Mouse (Mus musculus) midbrain, postnatal 0 days (tissue): ENCODE measurements around the gene Rab31. TPM values are rescaled to one million over a fixed set of nuclear protein-coding genes. Genes with fewer than 3 reads are reported as not detected.
A peak's percentile ranks its signal among the peaks of the same experiment; 100 is the strongest.

ENCODE experiments used
- ATAC-seq: fragments of 200-750 bp; cut with Nextera tagmentation; 2 replicates; pipeline ENCODE4 v1.8.0; 2017; ENCODE audit warnings: moderate number of reproducible peaks, mild to moderate bottlenecking, moderate TSS enrichment, moderate library complexity; ENCODE audit not compliant: low FRiP score
- DNase-seq: peaks from one replicate; pipeline ENCODE4 v3.0.0-alpha.2; 2015; ENCODE audit warnings: low spot score
- H3K27ac ChIP-seq: fragments of 300-500 bp; sonication (generic); 2 replicates; pipeline ENCODE4 v1.5.1; 2014; ENCODE audit warnings: low read depth, mild to moderate bottlenecking, low read length, mixed read lengths
- H3K27me3 ChIP-seq: fragments of 300-500 bp; sonication (generic); 2 replicates; pipeline ENCODE4 v1.6.1; 2014; ENCODE audit warnings: low read length, control low read depth, mixed read lengths; ENCODE audit not compliant: insufficient read depth
- H3K36me3 ChIP-seq: fragments of 300-500 bp; sonication (generic); 2 replicates; pipeline ENCODE4 v1.6.1; 2014; ENCODE audit warnings: low read length, control low read depth, mixed read lengths; ENCODE audit not compliant: insufficient read depth
- H3K4me1 ChIP-seq: fragments of 300-500 bp; sonication (generic); 2 replicates; pipeline ENCODE4 v1.6.1; 2014; ENCODE audit warnings: mild to moderate bottlenecking, control low read depth, antibody characterized with exemption, low read length, mixed read lengths; ENCODE audit not compliant: insufficient read depth
- H3K4me2 ChIP-seq: fragments of 300-500 bp; sonication (generic); 2 replicates; pipeline ENCODE4 v1.6.1; 2014; ENCODE audit warnings: low read depth, mild to moderate bottlenecking, low read length, mixed read lengths; ENCODE audit not compliant: poor library complexity, severe bottlenecking
- H3K4me3 ChIP-seq: fragments of 300-500 bp; sonication (generic); 2 replicates; pipeline ENCODE4 v1.5.1; 2014; ENCODE audit warnings: low read depth, mild to moderate bottlenecking, low read length, moderate library complexity
- H3K9ac ChIP-seq: fragments of 300-500 bp; sonication (generic); replicated peaks from 2 replicates; pipeline ENCODE4 v1.6.1; 2014; ENCODE audit warnings: mild to moderate bottlenecking, low read length, moderate library complexity, mixed read lengths; ENCODE audit not compliant: poor library complexity, severe bottlenecking
- H3K9me3 ChIP-seq: fragments of 300-500 bp; sonication (generic); 2 replicates; pipeline ENCODE4 v1.6.1; 2016; ENCODE audit warnings: low read length, control low read depth
- CTCF ChIP-seq: IDR thresholded peaks from 2 replicates; pipeline ENCODE4 v1.5.1; 2016; ENCODE audit warnings: antibody characterized with exemption, mild to moderate bottlenecking
- WGBS: fragments of 180-500 bp; shearing (Covaris S2); extraction: QIAGEN DNeasy Blood & Tissue Kit; methylation state at CpG from one replicate; pipeline ENCODE4 v1.1.7; 2014; 5-methylcytosine and 5-hydroxymethylcytosine counted together
- polyA plus RNA-seq: library from polyadenylated mRNA; unstranded; fragments of >200 nt; fragmentation: Nextera tagmentation; extraction: Ambion mirVana; gene quantifications from 2 replicates; pipeline ENCODE4 v1.2.1, GENCODE M21; 2015
- total RNA-seq: library from RNA; depleted of rRNA; stranded (reverse); fragments of >200 nt; gene quantifications from 2 replicates; pipeline ENCODE4 v1.2.3, GENCODE M21; 2014

Gene Rab31
- total and polyA plus RNA-seq, 2 experiments from 2014 or later, result 67.6 to 88.1 TPM

DNA sequence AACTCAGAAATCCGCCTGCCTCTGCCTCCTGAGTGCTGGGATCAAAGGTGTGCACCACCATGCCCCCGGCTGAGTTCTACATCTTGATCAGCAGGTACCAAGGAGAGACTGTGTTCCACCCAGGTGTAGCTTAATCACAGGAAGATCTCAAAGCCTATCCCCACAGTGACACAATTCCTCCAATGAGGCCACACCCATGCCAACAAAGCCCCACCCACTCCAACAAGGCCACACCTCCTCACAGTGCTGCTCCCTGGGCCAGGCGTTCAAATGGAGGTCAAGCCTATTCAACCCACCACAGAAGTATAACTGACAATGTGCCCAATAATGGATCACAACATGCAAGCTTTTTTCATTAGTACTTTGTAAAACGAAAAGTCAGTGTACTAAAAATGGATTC, 4.9 kb upstream of the Rab31 start:
- H3K4me2 ChIP-seq, result no peak overlapping the region
- no peak for ATAC-seq

DNA sequence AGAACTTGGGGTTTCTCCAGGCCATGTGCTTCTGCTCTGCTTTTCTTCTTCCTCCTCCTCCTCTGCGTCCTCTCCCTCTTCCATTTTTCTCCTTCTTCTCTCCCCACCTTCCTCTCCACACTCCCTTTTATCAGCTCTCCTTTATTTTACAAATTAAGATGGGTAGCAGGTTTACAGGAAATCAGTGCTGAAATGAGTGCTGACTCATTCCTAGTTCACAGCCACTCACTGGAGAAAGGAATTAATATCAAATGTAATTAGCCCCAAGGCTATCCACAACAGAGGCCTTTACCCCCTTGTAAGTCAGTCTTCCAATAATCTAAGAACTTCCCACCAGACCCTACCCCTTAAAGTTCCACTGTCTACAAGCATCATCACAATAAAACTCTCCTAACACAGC, 3.7 kb upstream of the Rab31 start:
- no peak overlapping the region for H3K27ac ChIP-seq
- ATAC-seq, result no peak
- no peak for DNase-seq
- no peaks in the 10 kb centered on the region for H3K36me3 ChIP-seq
- TF ChIP-seq CTCF, result no peak
- peaks cover 3% of the 10 kb centered on the region; the same call in 1 of the 2 replicates for H3K4me1 ChIP-seq
- no peaks in the 10 kb centered on the region for H3K9me3 ChIP-seq
- H3K9ac ChIP-seq, result no peak overlapping the region
- no peak overlapping the region for H3K4me3 ChIP-seq
- no peak overlapping the region for H3K4me2 ChIP-seq
- H3K27me3 ChIP-seq, result no peaks in the 10 kb centered on the region
- WGBS, result 74% methylated on average over 1 of the region's 1 CpGs

More for the DNA sequence above, 4.9 kb upstream of the Rab31 start:
- no peaks in the 10 kb centered on the region for H3K4me1 ChIP-seq
- 92% methylated on average over 4 of the region's 4 CpGs for WGBS
- no peaks in the 10 kb centered on the region for H3K27me3 ChIP-seq
- no peak for DNase-seq
- no peak overlapping the region for H3K27ac ChIP-seq
- TF ChIP-seq CTCF, result no peak
- no peaks in the 10 kb centered on the region for H3K36me3 ChIP-seq
- no peak overlapping the region for H3K4me3 ChIP-seq
- no peak overlapping the region for H3K9ac ChIP-seq
- H3K9me3 ChIP-seq, result no peaks in the 10 kb centered on the region

DNA sequence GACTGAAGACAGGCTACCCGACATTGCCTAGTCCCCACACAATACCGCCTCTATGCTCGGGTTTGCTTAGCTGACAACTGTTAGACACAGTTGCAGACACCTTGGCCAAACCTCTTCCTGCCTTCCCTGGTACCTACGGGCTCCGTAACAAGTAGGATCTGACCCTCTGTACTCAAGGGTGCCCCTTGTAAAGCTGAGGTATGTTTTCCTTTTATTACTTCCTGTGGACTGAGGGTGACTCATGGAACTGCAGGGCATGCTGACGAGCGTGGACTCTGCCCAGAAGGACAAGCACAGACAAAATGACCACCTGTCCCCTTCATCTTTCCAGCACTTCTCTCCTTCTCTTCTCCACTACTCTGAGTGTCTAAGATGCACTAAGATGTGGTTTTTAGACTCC, 1.9 kb upstream of the Rab31 start:
- Histone ChIP-seq H3K36me3 (no peaks in the 10 kb centered on the region), H3K4me1 (peaks cover 9% of the 10 kb centered on the region; the same call in 1 of the 2 replicates), H3K27ac (no peak overlapping the region), H3K4me3 (no peak overlapping the region), H3K4me2 (no peak overlapping the region), H3K27me3 (no peaks in the 10 kb centered on the region), H3K9me3 (no peaks in the 10 kb centered on the region), H3K9ac (no peak overlapping the region)
- ATAC-seq (no peak), DNase-seq (no peak)
- TF ChIP-seq CTCF, result no peak
- 81% methylated on average over 7 of the region's 7 CpGs for WGBS

DNA sequence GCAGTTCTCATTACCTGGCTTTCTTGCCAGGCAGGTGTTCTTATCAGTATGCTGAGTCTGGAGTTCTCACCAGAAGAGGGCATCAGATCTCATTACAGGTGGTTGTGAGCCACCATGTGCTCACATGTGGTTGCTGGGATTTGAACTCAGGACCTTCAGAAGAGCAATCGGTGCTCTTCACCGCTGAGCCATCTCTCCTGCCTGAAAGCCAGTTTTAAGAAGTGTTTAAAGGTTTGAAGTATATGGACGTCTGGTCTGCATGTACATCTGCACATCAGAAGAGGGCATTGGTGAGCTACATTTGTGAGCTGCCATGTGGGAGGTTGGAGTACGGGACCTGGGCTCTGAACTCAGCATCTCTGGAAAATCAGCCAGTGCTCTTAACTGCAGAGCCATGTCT, 1.1 kb upstream of the Rab31 start:
- no peak for DNase-seq

GRCm38 (mm10) chr17:65770982-65771915, 1.3 kb downstream of the Rab31 start:
- ATAC-seq, result no peak
- Histone ChIP-seq H3K4me1 (peaks cover 13% of the 10 kb centered on the region), H3K9ac (peak overlapping the region; percentile 84; the same call in 1 of the 2 replicates), H3K9me3 (no peaks in the 10 kb centered on the region), H3K27me3 (no peaks in the 10 kb centered on the region), H3K4me2 (peak overlapping the region; percentile 94), H3K4me3 (peak overlapping the region; percentile 89), H3K27ac (peak overlapping the region; percentile 39; the same call in 1 of the 2 replicates), H3K36me3 (no peaks in the 10 kb centered on the region)
- WGBS, result 21% methylated on average over 17 of the region's 17 CpGs
- DNase-seq, result peak; percentile 34
- no peak for TF ChIP-seq CTCF

More for the DNA sequence above, 1.1 kb upstream of the Rab31 start:
- Histone ChIP-seq H3K4me2 (no peak overlapping the region), H3K36me3 (no peaks in the 10 kb centered on the region), H3K4me1 (peaks cover 9% of the 10 kb centered on the region; the same call in 1 of the 2 replicates), H3K9ac (no peak overlapping the region), H3K9me3 (no peaks in the 10 kb centered on the region), H3K27ac (no peak overlapping the region), H3K27me3 (no peaks in the 10 kb centered on the region), H3K4me3 (no peak overlapping the region)
- TF ChIP-seq CTCF, result peak; percentile 60
- 61% methylated on average over 4 of the region's 4 CpGs for WGBS
- ATAC-seq, result no peak

DNA sequence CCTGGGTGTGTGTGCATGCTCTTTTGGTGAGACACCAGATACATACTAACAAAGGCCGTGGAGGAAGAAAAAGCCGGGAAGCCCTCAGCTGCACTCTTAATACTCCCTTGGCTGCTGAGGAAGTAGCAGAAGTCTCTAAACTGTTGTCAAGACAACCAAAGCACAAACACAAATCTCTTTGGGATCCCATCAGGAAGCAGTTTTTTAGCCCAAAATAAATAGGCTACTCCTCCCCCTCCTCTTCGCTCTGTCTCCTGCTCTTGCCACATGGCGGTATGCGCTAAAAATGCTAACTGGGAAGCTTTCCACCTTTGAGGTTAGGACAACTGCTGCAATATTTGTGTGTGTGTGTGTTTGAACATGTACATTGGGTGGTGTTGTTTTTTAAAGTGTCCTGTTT, 4.1 kb downstream of the Rab31 start:
- Histone ChIP-seq H3K4me3 (no peak overlapping the region), H3K27me3 (no peaks in the 10 kb centered on the region), H3K9me3 (no peaks in the 10 kb centered on the region), H3K9ac (no peak overlapping the region), H3K36me3 (no peaks in the 10 kb centered on the region), H3K4me1 (peaks cover 13% of the 10 kb centered on the region), H3K4me2 (peak overlapping the region; percentile 18), H3K27ac (peak overlapping the region; percentile 32)
- ATAC-seq (peak; percentile 14; the same call in 1 of the 2 replicates), DNase-seq (peak; percentile 70)
- TF ChIP-seq CTCF, result no peak
- WGBS, result 25% methylated on average over 5 of the region's 5 CpGs
